Mouse (Mus musculus) neural tube, embryonic 11.5 days (tissue): Measurements from ENCODE around the gene Nab2. TPM values are rescaled to one million over a fixed set of nuclear protein-coding genes. Genes with fewer than 3 reads are reported as not detected.
A peak's percentile ranks its signal among the peaks of the same experiment; 100 is the strongest.

Experiments
- ATAC-seq: fragments of 200-750 bp; cut with Nextera tagmentation; 2 replicates; pipeline ENCODE4 v1.8.0; 2017; ENCODE audit warnings: moderate number of reproducible peaks, mild to moderate bottlenecking, moderate TSS enrichment, moderate library complexity; ENCODE audit not compliant: insufficient read depth, low FRiP score, low TSS enrichment
- DNase-seq: peaks from one replicate; pipeline ENCODE4 v3.0.0-alpha.2; 2015; ENCODE audit warnings: low spot score
- H3K27ac ChIP-seq: fragments of 300-500 bp; sonication (generic); 2 replicates; pipeline ENCODE4 v1.5.1; 2014; ENCODE audit warnings: low read depth, mild to moderate bottlenecking, low read length
- H3K27me3 ChIP-seq: fragments of 300-500 bp; sonication (generic); 2 replicates; pipeline ENCODE4 v1.6.1; 2014; ENCODE audit warnings: mild to moderate bottlenecking, low read length, mixed read lengths; ENCODE audit not compliant: control insufficient read depth, insufficient read depth
- H3K36me3 ChIP-seq: fragments of 300-500 bp; sonication (generic); 2 replicates; pipeline ENCODE4 v1.6.1; 2014; ENCODE audit warnings: mild to moderate bottlenecking, low read length, moderate library complexity, mixed read lengths; ENCODE audit not compliant: control insufficient read depth, insufficient read depth
- H3K4me1 ChIP-seq: fragments of 300-500 bp; sonication (generic); 2 replicates; pipeline ENCODE4 v1.6.1; 2014; ENCODE audit warnings: low read length, mixed read lengths; ENCODE audit not compliant: control insufficient read depth, insufficient read depth
- H3K4me2 ChIP-seq: fragments of 300-500 bp; sonication (generic); 2 replicates; pipeline ENCODE4 v1.6.1; 2014; ENCODE audit warnings: low read depth, mild to moderate bottlenecking, moderate library complexity
- H3K4me3 ChIP-seq: fragments of 300-500 bp; sonication (generic); 2 replicates; pipeline ENCODE4 v1.5.1; 2014; ENCODE audit warnings: low read depth, low read length
- H3K9ac ChIP-seq: fragments of 300-500 bp; sonication (generic); 2 replicates; pipeline ENCODE4 v1.6.1; 2014; ENCODE audit warnings: mild to moderate bottlenecking, low read length
- H3K9me3 ChIP-seq: fragments of 300-500 bp; sonication (generic); 2 replicates; pipeline ENCODE4 v1.6.1; 2016; ENCODE audit warnings: low read length; ENCODE audit not compliant: control insufficient read depth
- WGBS: fragments of 180-500 bp; shearing (Covaris S2); extraction: QIAGEN DNeasy Blood & Tissue Kit; methylation state at CpG from one replicate; pipeline ENCODE4 v1.1.7; 2014; 5-methylcytosine and 5-hydroxymethylcytosine counted together
- polyA plus RNA-seq: library from polyadenylated mRNA; unstranded; fragments of >200 nt; fragmentation: Nextera tagmentation; extraction: Ambion mirVana; gene quantifications from 2 replicates; pipeline ENCODE4 v1.2.1, GENCODE M21; 2014

Gene Nab2
- polyA plus RNA-seq, 1 experiment from 2014 or later = 6.2 TPM

- no peak overlapping the region for H3K4me3 ChIP-seq
- DNase-seq (no peak), ATAC-seq (no peak)
- no peaks in the 10 kb centered on the region for H3K27me3 ChIP-seq
- H3K4me1 ChIP-seq = no peaks in the 10 kb centered on the region
- no peaks in the 10 kb centered on the region for H3K9me3 ChIP-seq
- no peak overlapping the region for H3K4me2 ChIP-seq
- no peak overlapping the region for H3K27ac ChIP-seq
- H3K36me3 ChIP-seq = no peaks in the 10 kb centered on the region
- no peak overlapping the region for H3K9ac ChIP-seq
- WGBS = 50% methylated on average over 4 of the region's 4 CpGs
Observed at GRCm38 (mm10) chr10:127703299-127703698, 34.9 kb upstream of the Nab2 start.

GRCm38 (mm10) chr10:127698966-127699365 is 30.6 kb upstream of the Nab2 start:
- Histone ChIP-seq H3K4me2 (no peak overlapping the region), H3K9me3 (no peaks in the 10 kb centered on the region), H3K4me1 (no peaks in the 10 kb centered on the region), H3K27ac (no peak overlapping the region), H3K36me3 (no peaks in the 10 kb centered on the region; the same call in 1 of the 2 replicates), H3K4me3 (no peak overlapping the region), H3K27me3 (no peaks in the 10 kb centered on the region), H3K9ac (no peak overlapping the region)
- DNase-seq (no peak), ATAC-seq (no peak)
- 94% methylated on average over 7 of the region's 7 CpGs for WGBS

- ATAC-seq (no peak), DNase-seq (no peak)
- H3K4me2 ChIP-seq = no peak overlapping the region
- H3K9me3 ChIP-seq = no peaks in the 10 kb centered on the region
- H3K27me3 ChIP-seq = no peaks in the 10 kb centered on the region
- no peak overlapping the region for H3K27ac ChIP-seq
- H3K4me3 ChIP-seq = no peak overlapping the region
- no peaks in the 10 kb centered on the region for H3K4me1 ChIP-seq
- H3K9ac ChIP-seq = no peak overlapping the region
- 93% methylated on average over 7 of the region's 7 CpGs for WGBS
- H3K36me3 ChIP-seq = no peaks in the 10 kb centered on the region; the same call in 1 of the 2 replicates
Observed at GRCm38 (mm10) chr10:127695775-127696174, 27.4 kb upstream of the Nab2 start.

- DNase-seq (no peak), ATAC-seq (no peak)
Observed at GRCm38 (mm10) chr10:127694636-127695035, 26.3 kb upstream of the Nab2 start.

GRCm38 (mm10) chr10:127691053-127691452 is 22.7 kb upstream of the Nab2 start:
- ATAC-seq = no peak
- no peak overlapping the region for H3K9ac ChIP-seq
- H3K4me3 ChIP-seq = no peak overlapping the region
- H3K36me3 ChIP-seq = peaks cover 6% of the 10 kb centered on the region
- H3K4me2 ChIP-seq = no peak overlapping the region
- H3K9me3 ChIP-seq = no peaks in the 10 kb centered on the region
- WGBS = 14% methylated on average over 1 of the region's 1 CpGs
- no peak for DNase-seq
- H3K27me3 ChIP-seq = no peaks in the 10 kb centered on the region
- no peaks in the 10 kb centered on the region for H3K4me1 ChIP-seq
- no peak overlapping the region for H3K27ac ChIP-seq

More at GRCm38 (mm10) chr10:127694636-127695035, 26.3 kb upstream of the Nab2 start:
- no peak overlapping the region for H3K4me2 ChIP-seq
- H3K4me1 ChIP-seq = no peaks in the 10 kb centered on the region
- 64% methylated on average over 2 of the region's 2 CpGs for WGBS
- no peaks in the 10 kb centered on the region for H3K9me3 ChIP-seq
- no peak overlapping the region for H3K27ac ChIP-seq
- no peak overlapping the region for H3K4me3 ChIP-seq
- H3K9ac ChIP-seq = no peak overlapping the region
- peaks cover 2% of the 10 kb centered on the region for H3K36me3 ChIP-seq
- no peaks in the 10 kb centered on the region for H3K27me3 ChIP-seq

- Histone ChIP-seq H3K4me1 (no peaks in the 10 kb centered on the region), H3K9me3 (no peaks in the 10 kb centered on the region), H3K27me3 (no peaks in the 10 kb centered on the region), H3K27ac (no peak overlapping the region), H3K9ac (no peak overlapping the region), H3K4me3 (no peak overlapping the region), H3K4me2 (no peak overlapping the region), H3K36me3 (no peaks in the 10 kb centered on the region)
- no peak for ATAC-seq
- no peak for DNase-seq
- WGBS = 94% methylated on average over 6 of the region's 6 CpGs
Observed at GRCm38 (mm10) chr10:127682886-127683285, 14.5 kb upstream of the Nab2 start.

GRCm38 (mm10) chr10:127679881-127680280 is 11.5 kb upstream of the Nab2 start:
- Histone ChIP-seq H3K27ac (no peak overlapping the region), H3K36me3 (no peaks in the 10 kb centered on the region), H3K27me3 (no peaks in the 10 kb centered on the region), H3K4me3 (no peak overlapping the region), H3K4me1 (no peaks in the 10 kb centered on the region; the same call in 1 of the 2 replicates), H3K4me2 (no peak overlapping the region), H3K9me3 (no peaks in the 10 kb centered on the region), H3K9ac (no peak overlapping the region)
- no peak for DNase-seq
- 89% methylated on average over 3 of the region's 3 CpGs for WGBS
- ATAC-seq = no peak

- H3K27me3 ChIP-seq = no peaks in the 10 kb centered on the region
- H3K4me1 ChIP-seq = no peaks in the 10 kb centered on the region; the same call in 1 of the 2 replicates
- no peaks in the 10 kb centered on the region for H3K9me3 ChIP-seq
- no peak overlapping the region for H3K27ac ChIP-seq
- DNase-seq (no peak), ATAC-seq (no peak)
- WGBS = 88% methylated on average over 1 of the region's 1 CpGs
- H3K9ac ChIP-seq = no peak overlapping the region
- no peaks in the 10 kb centered on the region for H3K36me3 ChIP-seq
- no peak overlapping the region for H3K4me2 ChIP-seq
- no peak overlapping the region for H3K4me3 ChIP-seq
Observed at GRCm38 (mm10) chr10:127679208-127679607, 10.8 kb upstream of the Nab2 start.

GRCm38 (mm10) chr10:127677591-127678336 is 9.4 kb upstream of the Nab2 start:
- Histone ChIP-seq H3K4me3 (peak overlapping the region; percentile 77), H3K27me3 (no peaks in the 10 kb centered on the region), H3K9me3 (no peaks in the 10 kb centered on the region), H3K4me1 (no peaks in the 10 kb centered on the region; the same call in 1 of the 2 replicates), H3K9ac (peak overlapping the region; percentile 77), H3K4me2 (peak overlapping the region; percentile 94), H3K27ac (no peak overlapping the region), H3K36me3 (no peaks in the 10 kb centered on the region)
- no peak; the same call in 1 of the 2 replicates for ATAC-seq
- 17% methylated on average over 14 of the region's 14 CpGs for WGBS
- peak; percentile 70 for DNase-seq
